Mouse (Mus musculus): ENCODE measurements at regions not wholly inside any gene's neighbourhood (a gene's known extent, or its start where the extent isn't known, plus 50 kb on each side); places are given as distances from the start of the nearest gene placed in this dataset.
A peak's percentile ranks its signal among the peaks of the same experiment; 100 is the strongest.

GRCm38 (mm10) chr16:5467587-5467986 is 211.8 kb upstream of the Eef2kmt start:
- peak in 1 of 2 experiments; percentile 48 for DNase-seq (ENCODE audit: low read depth in 2 of 2, low spot score in 2 of 2)

GRCm38 (mm10) chr16:5466760-5467159 is 211.0 kb upstream of the Eef2kmt start:
- no peak for DNase-seq (ENCODE audit: low read depth in 2 of 2, low spot score in 2 of 2)

- no peak for DNase-seq (ENCODE audit: low read depth in 2 of 2, low spot score in 2 of 2)
Observed at GRCm38 (mm10) chr16:5455352-5455965, 199.7 kb upstream of the Eef2kmt start.

GRCm38 (mm10) chr16:5454243-5454642 is 198.5 kb upstream of the Eef2kmt start:
- peak; percentile 23 to 43 for DNase-seq (ENCODE audit: low read depth in 2 of 2, low spot score in 2 of 2)

GRCm38 (mm10) chr16:5452971-5453370 is 197.2 kb upstream of the Eef2kmt start:
- peak; percentile 43 to 48 for DNase-seq (ENCODE audit: low read depth in 2 of 2, low spot score in 2 of 2)

- peak; percentile 29 to 39 for DNase-seq (ENCODE audit: low read depth in 2 of 2, low spot score in 2 of 2)
Observed at GRCm38 (mm10) chr16:5445776-5446175, 190.0 kb upstream of the Eef2kmt start.

- DNase-seq (ENCODE audit: low read depth in 2 of 2, low spot score in 2 of 2): no peak
Observed at GRCm38 (mm10) chr16:5444785-5445184, 189.0 kb upstream of the Eef2kmt start.

- DNase-seq (ENCODE audit: low read depth in 2 of 2, low spot score in 2 of 2): no peak
Observed at GRCm38 (mm10) chr16:5439717-5440116, 183.9 kb upstream of the Eef2kmt start.

- no peak for DNase-seq (ENCODE audit: low read depth in 2 of 2, low spot score in 2 of 2)
Observed at GRCm38 (mm10) chr16:5438405-5438804, 182.6 kb upstream of the Eef2kmt start.

GRCm38 (mm10) chr16:5431689-5432088 is 175.9 kb upstream of the Eef2kmt start:
- DNase-seq (ENCODE audit: low read depth in 2 of 2, low spot score in 2 of 2): no peak

GRCm38 (mm10) chr16:5431111-5431510 is 175.3 kb upstream of the Eef2kmt start:
- no peak for DNase-seq (ENCODE audit: low read depth in 2 of 2, low spot score in 2 of 2)

GRCm38 (mm10) chr16:5429466-5429865 is 173.7 kb upstream of the Eef2kmt start:
- no peak for DNase-seq (ENCODE audit: low read depth in 2 of 2, low spot score in 2 of 2)

- DNase-seq (ENCODE audit: low read depth in 2 of 2, low spot score in 2 of 2): no peak
Observed at GRCm38 (mm10) chr16:5425908-5426307, 170.1 kb upstream of the Eef2kmt start.

- no peak for DNase-seq (ENCODE audit: low read depth in 2 of 2, low spot score in 2 of 2)
Observed at GRCm38 (mm10) chr16:5422041-5422440, 166.3 kb upstream of the Eef2kmt start.

- no peak for DNase-seq (ENCODE audit: low read depth in 2 of 2, low spot score in 2 of 2)
Observed at GRCm38 (mm10) chr16:5421591-5421990, 165.8 kb upstream of the Eef2kmt start.

GRCm38 (mm10) chr16:5419467-5419866 is 163.7 kb upstream of the Eef2kmt start:
- no peak for DNase-seq (ENCODE audit: low read depth in 2 of 2, low spot score in 2 of 2)

GRCm38 (mm10) chr16:5418462-5419197 is 162.8 kb upstream of the Eef2kmt start:
- DNase-seq (ENCODE audit: low read depth in 2 of 2, low spot score in 2 of 2): no peak

- DNase-seq (ENCODE audit: low read depth in 2 of 2, low spot score in 2 of 2): no peak
Observed at GRCm38 (mm10) chr16:5415310-5415709, 159.5 kb upstream of the Eef2kmt start.

GRCm38 (mm10) chr16:5411819-5412385 is 156.1 kb upstream of the Eef2kmt start:
- DNase-seq (ENCODE audit: low read depth in 2 of 2, low spot score in 2 of 2): no peak

GRCm38 (mm10) chr16:5406711-5407110 is 150.9 kb upstream of the Eef2kmt start:
- DNase-seq (ENCODE audit: low read depth in 2 of 2, low spot score in 2 of 2): peak; percentile 33 to 36

GRCm38 (mm10) chr16:5393336-5393735 is 137.6 kb upstream of the Eef2kmt start:
- DNase-seq (ENCODE audit: low read depth in 2 of 2, low spot score in 2 of 2): no peak

- DNase-seq (ENCODE audit: low read depth in 2 of 2, low spot score in 2 of 2): no peak
Observed at GRCm38 (mm10) chr16:5382930-5383329, 127.1 kb upstream of the Eef2kmt start.

Data from CD8-positive naive resting alpha-beta T cell, adult 2 months (primary cell).